Mouse (Mus musculus) liver, adult 2 months (tissue): ENCODE measurements around the gene Prpf3. TPM values are rescaled to one million over a fixed set of nuclear protein-coding genes. Genes with fewer than 3 reads are reported as not detected.
"Not testable (repeated sequence)": the region's sequence is repeated elsewhere in the genome, so short reads cannot be mapped to it uniquely, and the experiment has no call there.

Experiments used
- DNase-seq: peaks from one replicate; pipeline ENCODE4 v3.0.0-alpha.2; 2011; ENCODE audit warnings: low read depth, low spot score; ENCODE audit errors: extremely low read depth
- H3K27ac ChIP-seq: fragments of 200-500 bp; replicated peaks from 2 replicates; pipeline ENCODE4 v1.5.1; 2012; ENCODE audit warnings: low read depth, mild to moderate bottlenecking, control low read depth, inconsistent platforms, low read length; ENCODE audit not compliant: insufficient read depth
- H3K27me3 ChIP-seq: fragments of 200-500 bp; 2 replicates; pipeline ENCODE4 v1.6.1; 2012; ENCODE audit warnings: mild to moderate bottlenecking, moderate library complexity, low read length, inconsistent platforms; ENCODE audit not compliant: control insufficient read depth, insufficient read depth
- H3K36me3 ChIP-seq: fragments of 200-500 bp; 2 replicates; pipeline ENCODE4 v1.6.1; 2012; ENCODE audit warnings: low read length, inconsistent platforms; ENCODE audit not compliant: control insufficient read depth, insufficient read depth
- H3K4me1 ChIP-seq: fragments of 200-500 bp; 2 replicates; pipeline ENCODE4 v1.6.1; 2011; ENCODE audit warnings: low read length; ENCODE audit not compliant: control insufficient read depth, insufficient read depth
- H3K4me3 ChIP-seq: fragments of 200-500 bp; 2 replicates; pipeline ENCODE4 v1.5.1; 2011; ENCODE audit warnings: low read depth, mild to moderate bottlenecking, control low read depth, low read length, moderate library complexity; ENCODE audit not compliant: insufficient read depth
- H3K79me2 ChIP-seq: fragments of 200-500 bp; 2 replicates; pipeline ENCODE4 v1.6.1; 2012; ENCODE audit warnings: inconsistent platforms, mild to moderate bottlenecking, low read length, moderate library complexity; ENCODE audit not compliant: control insufficient read depth, insufficient read depth
- H3K9ac ChIP-seq: fragments of 200-500 bp; 2 replicates; pipeline ENCODE4 v1.6.1; 2012; ENCODE audit warnings: low read depth, mild to moderate bottlenecking, control low read depth, inconsistent platforms, low read length
- CTCF ChIP-seq: fragments of 200-500 bp; IDR thresholded peaks from 2 replicates; pipeline ENCODE4 v1.5.1; 2011; ENCODE audit warnings: low read depth, low read length, control low read depth
- POLR2A ChIP-seq: fragments of 200-500 bp; IDR thresholded peaks from 2 replicates; pipeline ENCODE4 v1.6.1; 2011; ENCODE audit warnings: low read length, control low read depth; ENCODE audit not compliant: insufficient read depth; ENCODE audit errors: extremely low read depth
- WGBS: fragments of 180-500 bp; shearing (Covaris S2); methylation state at CpG from one replicate; pipeline ENCODE4 v1.1.7; 2018; 5-methylcytosine and 5-hydroxymethylcytosine counted together
- polyA plus RNA-seq: library from polyadenylated mRNA; depleted of rRNA; stranded (reverse); fragments of >200 nt; gene quantifications from 2 replicates; pipeline ENCODE4 v1.2.3, GENCODE M21; 2012
- total RNA-seq: library from RNA; depleted of rRNA; stranded (reverse); fragments of >200 nt; gene quantifications from 2 replicates; pipeline ENCODE4 v1.2.3, GENCODE M21; 2014

Prpf3 gene
- total and polyA plus RNA-seq, 2 experiments: 7.4 to 7.8 TPM

- Histone ChIP-seq H3K9ac (no peak overlapping the region), H3K79me2 (no peaks in the 10 kb centered on the region; the same call in 1 of the 2 replicates), H3K4me1 (peaks cover 7% of the 10 kb centered on the region), H3K4me3 (no peak overlapping the region), H3K27ac (no peak overlapping the region), H3K27me3 (no peaks in the 10 kb centered on the region), H3K36me3 (peaks cover 6% of the 10 kb centered on the region; the same call in 1 of the 2 replicates)
- no peak for TF ChIP-seq POLR2A
- TF ChIP-seq CTCF: no peak
- WGBS: 83% methylated on average over 7 of the region's 7 CpGs
- DNase-seq: no peak
These were observed 7.9 kb upstream of the Prpf3 start for GRCm38 (mm10) chr3:95863578-95863977.

GRCm38 (mm10) chr3:95861796-95862195, 6.1 kb upstream of the Prpf3 start:
- no peak overlapping the region for H3K9ac ChIP-seq
- 51% methylated on average over 2 of the region's 2 CpGs for WGBS
- no peaks in the 10 kb centered on the region; the same call in 1 of the 2 replicates for H3K79me2 ChIP-seq
- DNase-seq: peak; percentile 73
- H3K27me3 ChIP-seq: no peaks in the 10 kb centered on the region
- TF ChIP-seq POLR2A (no peak), CTCF (peak; percentile 41; the same call in 1 of the 2 replicates)
- H3K4me3 ChIP-seq: no peak overlapping the region
- H3K36me3 ChIP-seq: peaks cover 3% of the 10 kb centered on the region; the same call in 1 of the 2 replicates
- H3K27ac ChIP-seq: no peak overlapping the region
- peaks cover 7% of the 10 kb centered on the region for H3K4me1 ChIP-seq

- WGBS: 76% methylated on average over 10 of the region's 10 CpGs
- no peak for DNase-seq
- H3K36me3 ChIP-seq: peaks cover 3% of the 10 kb centered on the region; the same call in 1 of the 2 replicates
These were observed 5.5 kb upstream of the Prpf3 start for GRCm38 (mm10) chr3:95861216-95861615.

GRCm38 (mm10) chr3:95860323-95860722, 4.6 kb upstream of the Prpf3 start:
- WGBS: 80% methylated on average over 3 of the region's 3 CpGs
- Histone ChIP-seq H3K27me3 (no peaks in the 10 kb centered on the region), H3K79me2 (no peaks in the 10 kb centered on the region; the same call in 1 of the 2 replicates), H3K36me3 (peaks cover 3% of the 10 kb centered on the region; the same call in 1 of the 2 replicates), H3K27ac (no peak overlapping the region), H3K4me1 (peaks cover 3% of the 10 kb centered on the region; the same call in 1 of the 2 replicates), H3K4me3 (no peak overlapping the region), H3K9ac (no peak overlapping the region)
- TF ChIP-seq CTCF (0 out of 2 replicates have a peak, but pooled peaks have one; percentile 6), POLR2A (no peak)
- no peak for DNase-seq

More at GRCm38 (mm10) chr3:95861216-95861615, 5.5 kb upstream of the Prpf3 start:
- H3K9ac ChIP-seq: no peak overlapping the region
- no peaks in the 10 kb centered on the region for H3K27me3 ChIP-seq
- peaks cover 7% of the 10 kb centered on the region for H3K4me1 ChIP-seq
- TF ChIP-seq CTCF (0 out of 2 replicates have a peak, but pooled peaks have one; percentile 24), POLR2A (no peak)
- H3K4me3 ChIP-seq: no peak overlapping the region
- no peaks in the 10 kb centered on the region; the same call in 1 of the 2 replicates for H3K79me2 ChIP-seq
- H3K27ac ChIP-seq: no peak overlapping the region

- not testable (repeated sequence) for H3K4me1 ChIP-seq, H3K36me3 ChIP-seq, H3K27ac ChIP-seq, DNase-seq, H3K79me2 ChIP-seq, H3K4me3 ChIP-seq, H3K9ac ChIP-seq, H3K27me3 ChIP-seq
- 78% methylated on average over 3 of the region's 3 CpGs for WGBS
These were observed 2.6 kb upstream of the Prpf3 start for GRCm38 (mm10) chr3:95858278-95858677.

- H3K27ac ChIP-seq, H3K36me3 ChIP-seq: not testable (repeated sequence)
These were observed 1.4 kb upstream of the Prpf3 start for GRCm38 (mm10) chr3:95857050-95857449.

More at GRCm38 (mm10) chr3:95857050-95857449, 1.4 kb upstream of the Prpf3 start:
- DNase-seq, H3K27me3 ChIP-seq, H3K79me2 ChIP-seq, H3K4me1 ChIP-seq, H3K4me3 ChIP-seq, H3K9ac ChIP-seq: not testable (repeated sequence)
- WGBS: 88% methylated on average over 1 of the region's 1 CpGs
